Mouse (Mus musculus): ENCODE measurements around the gene Pdlim4. TPM values are rescaled to one million over a fixed set of nuclear protein-coding genes. Genes with fewer than 3 reads are reported as not detected.
A peak's percentile ranks its signal among the peaks of the same experiment; 100 is the strongest.

Gene Pdlim4
- polyA plus RNA-seq, 1 experiment from 2014 or later = 22.6 TPM

- Histone ChIP-seq H3K4me1 (replicated peaks; ENCODE audit: control insufficient read depth, insufficient read depth, low read length) (no peaks in the 10 kb centered on the region), H3K4me2 (replicated peaks; ENCODE audit: low read depth) (peak overlapping the region; percentile 90; the same call in 1 of the 2 replicates), H3K4me3 (ENCODE audit: low read depth, low read length) (no peak overlapping the region), H3K36me3 (ENCODE audit: control insufficient read depth, insufficient read depth) (no peaks in the 10 kb centered on the region), H3K27ac (ENCODE audit: low read depth, low read length) (no peak overlapping the region), H3K27me3 (replicated peaks; ENCODE audit: control insufficient read depth, insufficient read depth, low read length) (0 out of 2 replicates have a peak, but pooled peaks cover 4% of the 10 kb centered on the region), H3K9me3 (ENCODE audit: control insufficient read depth) (no peaks in the 10 kb centered on the region), H3K9ac (ENCODE audit: low read depth, low read length) (no peak overlapping the region)
- TF ChIP-seq CTCF (IDR thresholded peaks at IDR 0.05; ENCODE audit: low read depth) = no peak
- no peak for ATAC-seq
- 88% methylated on average over 4 of the region's 4 CpGs for WGBS
Observed at GRCm38 (mm10) chr11:54028997-54029396, 39.8 kb downstream of the Pdlim4 start.

- Histone ChIP-seq H3K4me1 (replicated peaks; ENCODE audit: control insufficient read depth, insufficient read depth, low read length) (no peaks in the 10 kb centered on the region), H3K4me3 (ENCODE audit: low read depth, low read length) (peak within 1 kb of the TSS; percentile 45), H3K27ac (ENCODE audit: low read depth, low read length) (no peak within 1 kb of the TSS), H3K4me2 (replicated peaks; ENCODE audit: low read depth) (peak within 1 kb of the TSS; percentile 90), H3K9ac (ENCODE audit: low read depth, low read length) (peak within 1 kb of the TSS; percentile 35; the same call in 1 of the 2 replicates), H3K9me3 (ENCODE audit: control insufficient read depth) (no peaks in the 10 kb centered on the region), H3K36me3 (ENCODE audit: control insufficient read depth, insufficient read depth) (no peaks in the 10 kb centered on the region), H3K27me3 (replicated peaks; ENCODE audit: control insufficient read depth, insufficient read depth, low read length) (0 out of 2 replicates have a peak, but pooled peaks cover 4% of the 10 kb centered on the region)
- peak; percentile 54 for TF ChIP-seq CTCF (IDR thresholded peaks at IDR 0.05; ENCODE audit: low read depth)
- 2% methylated on average over 61 of the region's 61 CpGs for WGBS
- ATAC-seq = peak; percentile 79
Observed at GRCm38 (mm10) chr11:54028044-54028951, 40.5 kb downstream of the Pdlim4 start, which contains the start of gene Slc22a4. Slc22a4 (minus strand) TSS chr11:54028090.

- Histone ChIP-seq H3K4me2 (replicated peaks; ENCODE audit: low read depth) (peak overlapping the region; percentile 90), H3K9ac (ENCODE audit: low read depth, low read length) (peak overlapping the region; percentile 35; the same call in 1 of the 2 replicates), H3K4me3 (ENCODE audit: low read depth, low read length) (peak overlapping the region; percentile 45), H3K27ac (ENCODE audit: low read depth, low read length) (no peak overlapping the region), H3K9me3 (ENCODE audit: control insufficient read depth) (no peaks in the 10 kb centered on the region), H3K4me1 (replicated peaks; ENCODE audit: control insufficient read depth, insufficient read depth, low read length) (no peaks in the 10 kb centered on the region), H3K36me3 (ENCODE audit: control insufficient read depth, insufficient read depth) (no peaks in the 10 kb centered on the region), H3K27me3 (replicated peaks; ENCODE audit: control insufficient read depth, insufficient read depth, low read length) (0 out of 2 replicates have a peak, but pooled peaks cover 4% of the 10 kb centered on the region)
- TF ChIP-seq CTCF (IDR thresholded peaks at IDR 0.05; ENCODE audit: low read depth) = no peak
- WGBS = 21% methylated on average over 31 of the region's 31 CpGs
- 0 out of 2 replicates have a peak, but pooled peaks have one; percentile 12 for ATAC-seq
Observed at GRCm38 (mm10) chr11:54027131-54028043, 41.4 kb downstream of the Pdlim4 start.

GRCm38 (mm10) chr11:54026491-54027041, 42.2 kb downstream of the Pdlim4 start:
- 63% methylated on average over 1 of the region's 1 CpGs for WGBS

GRCm38 (mm10) chr11:54021396-54022093, 47.3 kb downstream of the Pdlim4 start:
- Histone ChIP-seq H3K27me3 (replicated peaks; ENCODE audit: control insufficient read depth, insufficient read depth, low read length) (no peaks in the 10 kb centered on the region), H3K4me3 (ENCODE audit: low read depth, low read length) (no peak overlapping the region), H3K9me3 (ENCODE audit: control insufficient read depth) (no peaks in the 10 kb centered on the region), H3K9ac (ENCODE audit: low read depth, low read length) (no peak overlapping the region), H3K4me2 (replicated peaks; ENCODE audit: low read depth) (no peak overlapping the region), H3K27ac (ENCODE audit: low read depth, low read length) (no peak overlapping the region), H3K4me1 (replicated peaks; ENCODE audit: control insufficient read depth, insufficient read depth, low read length) (no peaks in the 10 kb centered on the region), H3K36me3 (ENCODE audit: control insufficient read depth, insufficient read depth) (no peaks in the 10 kb centered on the region)
- TF ChIP-seq CTCF (IDR thresholded peaks at IDR 0.05; ENCODE audit: low read depth) = no peak
- no peak for ATAC-seq
- WGBS = 67% methylated on average over 5 of the region's 5 CpGs

More at GRCm38 (mm10) chr11:54026491-54027041, 42.2 kb downstream of the Pdlim4 start:
- no peak overlapping the region for H3K27ac ChIP-seq (ENCODE audit: low read depth, low read length)
- H3K4me3 ChIP-seq (ENCODE audit: low read depth, low read length) = no peak overlapping the region
- no peak for ATAC-seq
- no peak for TF ChIP-seq CTCF (IDR thresholded peaks at IDR 0.05; ENCODE audit: low read depth)
- H3K4me1 ChIP-seq (replicated peaks; ENCODE audit: control insufficient read depth, insufficient read depth, low read length) = no peaks in the 10 kb centered on the region
- 0 out of 2 replicates have a peak, but pooled peaks cover 4% of the 10 kb centered on the region for H3K27me3 ChIP-seq (replicated peaks; ENCODE audit: control insufficient read depth, insufficient read depth, low read length)
- no peak overlapping the region for H3K4me2 ChIP-seq (replicated peaks; ENCODE audit: low read depth)
- no peaks in the 10 kb centered on the region for H3K9me3 ChIP-seq (ENCODE audit: control insufficient read depth)
- no peaks in the 10 kb centered on the region for H3K36me3 ChIP-seq (ENCODE audit: control insufficient read depth, insufficient read depth)
- no peak overlapping the region for H3K9ac ChIP-seq (ENCODE audit: low read depth, low read length)
